ENCODE assay signal across 19 mouse cellular contexts in genomic region chr13:116087541-116088308, GRCm38 (mm10).
A peak's percentile ranks its signal among the peaks of the same experiment; 100 is the strongest.
DNase-seq lines count a peak whose midpoint lies in the region; ATAC-seq lines count a peak whose summit lies in the region.
"Had no signal": no experiment of that assay in that cellular context is flagged by ENCODE, and none has a peak within 500 bp of the region (broad histone marks: within the 10 kb centered on the region; RNA-seq: fewer than 3 reads in every experiment).

No protein-coding gene starts in this region.

- no peaks in the 10 kb centered on the region for H3K36me3 ChIP-seq in midbrain, embryonic 11.5 days (ENCODE audit: control insufficient read depth, insufficient read depth, low read length)
- no peaks in the 10 kb centered on the region for H3K36me3 ChIP-seq in midbrain, embryonic 10.5 days
- H3K36me3 ChIP-seq in hindbrain, embryonic 14.5 days (replicated peaks; ENCODE audit: control insufficient read depth, insufficient read depth): no peaks in the 10 kb centered on the region
- no peaks in the 10 kb centered on the region for H3K36me3 ChIP-seq in midbrain, embryonic 16.5 days (ENCODE audit: control insufficient read depth, insufficient read depth, low read length)
- H3K36me3 ChIP-seq: heart, embryonic 12.5 days; intestine, embryonic 15.5 days had no signal

- no peak for DNase-seq in midbrain, embryonic 11.5 days (ENCODE audit: low spot score, missing footprints)
- DNase-seq in midbrain, embryonic 10.5 days (ENCODE audit: low spot score): no peak
- DNase-seq in hindbrain, embryonic 14.5 days (ENCODE audit: low spot score): peak; percentile 56
- peak; percentile 1 for DNase-seq in retina, postnatal 7 days (ENCODE audit: low read depth, low spot score)
- no peak for DNase-seq in right cerebral cortex, postnatal 25 days
- DNase-seq in spleen, postnatal 10 days (ENCODE audit: low spot score in 2 of 2): no peak
- DNase-seq: adrenal gland, postnatal 25 days; cerebellum, adult 2 months; liver; liver, postnatal 0 days; lung, postnatal 14 days; thymus, postnatal 4 days had no signal

- WGBS in midbrain, embryonic 11.5 days: 76% methylated on average over 4 of the region's 4 CpGs
- 82% methylated on average over 4 of the region's 4 CpGs for WGBS in midbrain, embryonic 10.5 days
- WGBS in hindbrain, embryonic 14.5 days: 46% methylated on average over 4 of the region's 4 CpGs
- 56% methylated on average over 4 of the region's 4 CpGs for WGBS in midbrain, embryonic 16.5 days

- no peak overlapping the region for H3K9ac ChIP-seq in midbrain, embryonic 11.5 days (ENCODE audit: low read length)
- no peak overlapping the region for H3K9ac ChIP-seq in hindbrain, embryonic 14.5 days
- no peak overlapping the region for H3K9ac ChIP-seq in midbrain, embryonic 16.5 days (ENCODE audit: low read depth, low read length)
- H3K9ac ChIP-seq: heart, embryonic 12.5 days; intestine, embryonic 15.5 days; liver, postnatal 0 days had no signal

- H3K27me3 ChIP-seq in midbrain, embryonic 11.5 days (ENCODE audit: control insufficient read depth, insufficient read depth, low read length): no peaks in the 10 kb centered on the region
- H3K27me3 ChIP-seq in midbrain, embryonic 10.5 days (ENCODE audit: low read depth, poor library complexity, severe bottlenecking): no peaks in the 10 kb centered on the region
- H3K27me3 ChIP-seq in hindbrain, embryonic 14.5 days (ENCODE audit: control insufficient read depth, insufficient read depth, low read length): no peaks in the 10 kb centered on the region
- no peaks in the 10 kb centered on the region for H3K27me3 ChIP-seq in midbrain, embryonic 16.5 days (ENCODE audit: control insufficient read depth, insufficient read depth, low read depth, low read length)
- H3K27me3 ChIP-seq: CH12.LX; heart, embryonic 12.5 days; intestine, embryonic 15.5 days had no signal

- H3K27ac ChIP-seq in midbrain, embryonic 11.5 days (ENCODE audit: low read depth, low read length): no peak overlapping the region
- H3K27ac ChIP-seq in midbrain, embryonic 10.5 days (replicated peaks): no peak overlapping the region
- no peak overlapping the region for H3K27ac ChIP-seq in hindbrain, embryonic 14.5 days
- H3K27ac ChIP-seq in midbrain, embryonic 16.5 days (ENCODE audit: low read length): no peak overlapping the region
- H3K27ac ChIP-seq: intestine, embryonic 15.5 days; layer of hippocampus, adult 2 months had no signal

- ATAC-seq in midbrain, embryonic 11.5 days (ENCODE audit: low FRiP score): peak; percentile 35; the same call in 1 of the 2 replicates
- ATAC-seq in hindbrain, embryonic 14.5 days (ENCODE audit: low FRiP score): peak; percentile 88; the same call in 1 of the 2 replicates
- peak; percentile 82; the same call in 1 of the 2 replicates for ATAC-seq in midbrain, embryonic 16.5 days
- no peak for ATAC-seq in monocyte, adult 5-6 weeks (replicated peaks; ENCODE audit: insufficient number of reproducible peaks, low FRiP score, low TSS enrichment, poor library complexity, severe bottlenecking)
- ATAC-seq: intestine, embryonic 15.5 days; liver, postnatal 0 days had no signal

- H3K4me3 ChIP-seq in midbrain, embryonic 11.5 days (ENCODE audit: low read depth, low read length): no peak overlapping the region
- no peak overlapping the region for H3K4me3 ChIP-seq in midbrain, embryonic 10.5 days
- H3K4me3 ChIP-seq in hindbrain, embryonic 14.5 days (replicated peaks; ENCODE audit: low read length): no peak overlapping the region
- no peak overlapping the region for H3K4me3 ChIP-seq in midbrain, embryonic 16.5 days (ENCODE audit: low read depth, low read length)
- H3K4me3 ChIP-seq: erythroblast, embryonic 14.5 days; heart, embryonic 12.5 days; intestine, embryonic 15.5 days; layer of hippocampus, adult 2 months had no signal

- no peaks in the 10 kb centered on the region for H3K9me3 ChIP-seq in midbrain, embryonic 11.5 days (ENCODE audit: control insufficient read depth, low read length)
- no peaks in the 10 kb centered on the region for H3K9me3 ChIP-seq in midbrain, embryonic 10.5 days (replicated peaks)
- H3K9me3 ChIP-seq in hindbrain, embryonic 14.5 days (ENCODE audit: control insufficient read depth, low read length): no peaks in the 10 kb centered on the region
- H3K9me3 ChIP-seq in midbrain, embryonic 16.5 days (replicated peaks; ENCODE audit: control insufficient read depth, low read length, poor library complexity, severe bottlenecking): no peaks in the 10 kb centered on the region
- H3K9me3 ChIP-seq: heart, embryonic 12.5 days; intestine, embryonic 15.5 days had no signal

- H3K4me1 ChIP-seq in midbrain, embryonic 11.5 days (ENCODE audit: control insufficient read depth, insufficient read depth, low read length): no peaks in the 10 kb centered on the region
- H3K4me1 ChIP-seq in midbrain, embryonic 10.5 days: no peaks in the 10 kb centered on the region
- no peaks in the 10 kb centered on the region for H3K4me1 ChIP-seq in hindbrain, embryonic 14.5 days (replicated peaks; ENCODE audit: control insufficient read depth, insufficient read depth, low read length)
- H3K4me1 ChIP-seq in midbrain, embryonic 16.5 days (ENCODE audit: control insufficient read depth, insufficient read depth, low read length): no peaks in the 10 kb centered on the region
- H3K4me1 ChIP-seq: heart, embryonic 12.5 days; intestine, embryonic 15.5 days had no signal

- H3K4me2 ChIP-seq in midbrain, embryonic 11.5 days: no peak overlapping the region
- H3K4me2 ChIP-seq in hindbrain, embryonic 14.5 days (replicated peaks): no peak overlapping the region
- H3K4me2 ChIP-seq in midbrain, embryonic 16.5 days (ENCODE audit: low read length): no peak overlapping the region
- H3K4me2 ChIP-seq: heart, embryonic 12.5 days; intestine, embryonic 15.5 days had no signal

Comparison
In these comparisons a context has a peak if more than half of its experiments do, and no peak if none do; other contexts are left out.
1. DNase-seq: peak in hindbrain, embryonic 14.5 days (single experiment) and retina, postnatal 7 days (single experiment); none in midbrain, embryonic 11.5 days (single experiment), midbrain, embryonic 10.5 days (single experiment), right cerebral cortex, postnatal 25 days (single experiment) and spleen, postnatal 10 days (0 of 2).